Mouse (Mus musculus) lung, postnatal 0 days (tissue): ENCODE measurements around the gene Slc35e1. TPM values are rescaled to one million over a fixed set of nuclear protein-coding genes. Genes with fewer than 3 reads are reported as not detected.

Experiments
- ATAC-seq: fragments of 200-750 bp; cut with Nextera tagmentation; 2 replicates; pipeline ENCODE4 v1.8.0; 2017; ENCODE audit warnings: moderate library complexity
- DNase-seq: peaks from one replicate; pipeline ENCODE4 v3.0.0-alpha.2; 2016; ENCODE audit warnings: low spot score
- H3K27ac ChIP-seq: fragments of 300-500 bp; sonication (generic); 2 replicates; pipeline ENCODE4 v1.5.1; 2014; ENCODE audit warnings: antibody characterized with exemption, mild to moderate bottlenecking, low read length, mixed read lengths
- H3K27me3 ChIP-seq: fragments of 300-500 bp; sonication (generic); replicated peaks from 2 replicates; pipeline ENCODE4 v1.6.1; 2014; ENCODE audit warnings: low read length, mixed read lengths; ENCODE audit not compliant: insufficient read depth
- H3K36me3 ChIP-seq: fragments of 300-500 bp; sonication (generic); 2 replicates; pipeline ENCODE4 v1.6.1; 2014; ENCODE audit warnings: low read length, mixed read lengths; ENCODE audit not compliant: insufficient read depth
- H3K4me1 ChIP-seq: fragments of 300-500 bp; sonication (generic); 2 replicates; pipeline ENCODE4 v1.6.1; 2014; ENCODE audit warnings: antibody characterized with exemption, low read depth, low read length, mixed read lengths; ENCODE audit not compliant: insufficient read depth
- H3K4me2 ChIP-seq: fragments of 300-500 bp; sonication (generic); replicated peaks from 2 replicates; pipeline ENCODE4 v1.6.1; 2014; ENCODE audit warnings: low read depth, mild to moderate bottlenecking, low read length, moderate library complexity, mixed read lengths
- H3K4me3 ChIP-seq: fragments of 300-500 bp; sonication (generic); 2 replicates; pipeline ENCODE4 v1.5.1; 2014; ENCODE audit warnings: low read depth, low read length
- H3K9ac ChIP-seq: fragments of 300-500 bp; sonication (generic); replicated peaks from 2 replicates; pipeline ENCODE4 v1.6.1; 2014; ENCODE audit warnings: low read depth, mild to moderate bottlenecking
- H3K9me3 ChIP-seq: fragments of 300-500 bp; sonication (generic); 2 replicates; pipeline ENCODE4 v1.6.1; 2016; ENCODE audit warnings: low read length, mixed read lengths
- CTCF ChIP-seq: IDR thresholded peaks from 2 replicates; pipeline ENCODE4 v1.5.1; 2016; ENCODE audit warnings: antibody characterized with exemption, mild to moderate bottlenecking
- EP300 ChIP-seq: IDR thresholded peaks from 2 replicates; pipeline ENCODE4 v1.6.1; 2016; ENCODE audit warnings: antibody characterized with exemption, mild to moderate bottlenecking, control low read depth
- WGBS: fragments of 180-500 bp; shearing (Covaris S2); extraction: QIAGEN DNeasy Blood & Tissue Kit; methylation state at CpG from one replicate; pipeline ENCODE4 v1.1.7; 2014; 5-methylcytosine and 5-hydroxymethylcytosine counted together
- polyA plus RNA-seq: library from polyadenylated mRNA; unstranded; fragments of >200 nt; fragmentation: Nextera tagmentation; extraction: Ambion mirVana; gene quantifications from 2 replicates; pipeline ENCODE4 v1.2.1, GENCODE M21; 2015

Slc35e1 gene
- polyA plus RNA-seq, 1 experiment from 2014 or later = 9.8 TPM

GRCm38 (mm10) chr8:72499521-72500284 lies 7.3 kb upstream of the Slc35e1 start:
- ATAC-seq = no peak
- 82% methylated on average over 2 of the region's 2 CpGs for WGBS
- H3K9me3 ChIP-seq = no peaks in the 10 kb centered on the region
- no peaks in the 10 kb centered on the region for H3K4me1 ChIP-seq
- H3K4me2 ChIP-seq = no peak overlapping the region
- H3K36me3 ChIP-seq = peaks cover 21% of the 10 kb centered on the region
- H3K4me3 ChIP-seq = no peak overlapping the region
- no peak for DNase-seq
- H3K9ac ChIP-seq = no peak overlapping the region
- H3K27me3 ChIP-seq = no peaks in the 10 kb centered on the region
- H3K27ac ChIP-seq = no peak overlapping the region
- TF ChIP-seq EP300 (no peak), CTCF (no peak)

- no peaks in the 10 kb centered on the region for H3K4me1 ChIP-seq
- no peak overlapping the region for H3K4me3 ChIP-seq
- peaks cover 21% of the 10 kb centered on the region for H3K36me3 ChIP-seq
- H3K27ac ChIP-seq = no peak overlapping the region
- H3K9me3 ChIP-seq = no peaks in the 10 kb centered on the region
- ATAC-seq (no peak), DNase-seq (no peak)
- TF ChIP-seq EP300 = no peak
- TF ChIP-seq CTCF = no peak
- 77% methylated on average over 4 of the region's 4 CpGs for WGBS
- no peak overlapping the region for H3K9ac ChIP-seq
- H3K27me3 ChIP-seq = no peaks in the 10 kb centered on the region
- H3K4me2 ChIP-seq = no peak overlapping the region
These were observed 6.1 kb upstream of the Slc35e1 start for GRCm38 (mm10) chr8:72498527-72498926.

GRCm38 (mm10) chr8:72497911-72498310 lies 5.5 kb upstream of the Slc35e1 start:
- WGBS = 77% methylated on average over 1 of the region's 1 CpGs
- Histone ChIP-seq H3K36me3 (peaks cover 21% of the 10 kb centered on the region), H3K27ac (no peak overlapping the region), H3K9ac (no peak overlapping the region), H3K9me3 (no peaks in the 10 kb centered on the region), H3K4me1 (no peaks in the 10 kb centered on the region; the same call in 1 of the 2 replicates), H3K27me3 (no peaks in the 10 kb centered on the region), H3K4me2 (no peak overlapping the region), H3K4me3 (no peak overlapping the region)
- ATAC-seq (no peak), DNase-seq (no peak)
- TF ChIP-seq CTCF (no peak), EP300 (no peak)

- Histone ChIP-seq H3K27me3 (no peaks in the 10 kb centered on the region), H3K9ac (no peak overlapping the region), H3K36me3 (peaks cover 21% of the 10 kb centered on the region), H3K4me3 (no peak overlapping the region), H3K9me3 (no peaks in the 10 kb centered on the region), H3K27ac (no peak overlapping the region), H3K4me2 (no peak overlapping the region), H3K4me1 (no peaks in the 10 kb centered on the region; the same call in 1 of the 2 replicates)
- TF ChIP-seq EP300 = no peak
- no peak for TF ChIP-seq CTCF
- 89% methylated on average over 18 of the region's 19 CpGs for WGBS
- no peak for ATAC-seq
- no peak for DNase-seq
These were observed 3.8 kb upstream of the Slc35e1 start for GRCm38 (mm10) chr8:72496217-72496616.

GRCm38 (mm10) chr8:72495411-72496111 lies 3.1 kb upstream of the Slc35e1 start:
- Histone ChIP-seq H3K4me1 (no peaks in the 10 kb centered on the region; the same call in 1 of the 2 replicates), H3K9ac (no peak overlapping the region), H3K27ac (no peak overlapping the region), H3K27me3 (no peaks in the 10 kb centered on the region), H3K9me3 (no peaks in the 10 kb centered on the region), H3K4me2 (no peak overlapping the region), H3K36me3 (peaks cover 21% of the 10 kb centered on the region), H3K4me3 (no peak overlapping the region)
- WGBS = 84% methylated on average over 23 of the region's 23 CpGs
- DNase-seq (no peak), ATAC-seq (no peak)
- TF ChIP-seq EP300 = no peak
- TF ChIP-seq CTCF = no peak

- Histone ChIP-seq H3K4me3 (peak overlapping the region; percentile 95), H3K9me3 (no peaks in the 10 kb centered on the region), H3K36me3 (peaks cover 21% of the 10 kb centered on the region), H3K4me1 (no peaks in the 10 kb centered on the region; the same call in 1 of the 2 replicates), H3K9ac (peak overlapping the region; percentile 61), H3K27me3 (no peaks in the 10 kb centered on the region), H3K27ac (peak overlapping the region; percentile 86), H3K4me2 (peak overlapping the region; percentile 61)
- TF ChIP-seq EP300 = no peak
- ATAC-seq (no peak), DNase-seq (no peak)
- 5% methylated on average over 8 of the region's 8 CpGs for WGBS
These were observed 967 bp upstream of the Slc35e1 start for GRCm38 (mm10) chr8:72493381-72493780.
